Mouse (Mus musculus) ES-E14 (cell line): ENCODE measurements around the gene Cutal. TPM values are rescaled to one million over a fixed set of nuclear protein-coding genes. Genes with fewer than 3 reads are reported as not detected.

Experiments
- DNase-seq: peaks from one replicate; pipeline ENCODE4 v3.0.0-alpha.2; 2013; ENCODE audit warnings: low read depth, low spot score
- H3K27ac ChIP-seq: 2 replicates; pipeline ENCODE4 v1.5.1; 2012; ENCODE audit warnings: low read depth, mild to moderate bottlenecking, low read length, moderate library complexity, mixed read lengths; ENCODE audit not compliant: poor library complexity, insufficient read depth, severe bottlenecking
- H3K36me3 ChIP-seq: 2 replicates; pipeline ENCODE4 v1.6.1; 2012; ENCODE audit warnings: mild to moderate bottlenecking, low read length, moderate library complexity, mixed read lengths; ENCODE audit not compliant: control insufficient read depth, poor library complexity, insufficient read depth, severe bottlenecking
- H3K4me1 ChIP-seq, 2 experiments: fragments of 150-350 bp in 1 of 2; sonication (generic) in 1 of 2; 2 replicates each; pipeline ENCODE4 v1.6.1; 2012; ENCODE audit warnings: low read length in 2 of 2, mild to moderate bottlenecking in 1 of 2, mixed read lengths in 1 of 2; ENCODE audit not compliant: control insufficient read depth in 2 of 2, insufficient read depth in 2 of 2, poor library complexity in 1 of 2
- H3K4me3 ChIP-seq, 2 experiments: fragments of 150-350 bp in 1 of 2; sonication (generic) in 1 of 2; 2 replicates each; pipeline ENCODE4 v1.5.1; 2012; ENCODE audit warnings: low read length in 2 of 2, low read depth in 1 of 2, mild to moderate bottlenecking in 1 of 2, mixed read lengths in 1 of 2; ENCODE audit not compliant: insufficient read depth in 1 of 2, poor library complexity in 1 of 2, severe bottlenecking in 1 of 2
- H3K9ac ChIP-seq: 2 replicates; pipeline ENCODE4 v1.6.1; 2012; ENCODE audit warnings: low read depth, mild to moderate bottlenecking, low read length, mixed read lengths; ENCODE audit not compliant: poor library complexity, insufficient read depth, severe bottlenecking
- H3K9me3 ChIP-seq: fragments of 150-350 bp; sonication (generic); 2 replicates; pipeline ENCODE4 v1.6.1; 2012; ENCODE audit warnings: low read depth, mild to moderate bottlenecking, low read length; ENCODE audit not compliant: control insufficient read depth, insufficient read depth
- CHD2 ChIP-seq: IDR thresholded peaks from 2 replicates; pipeline ENCODE4 v1.6.1; 2014; ENCODE audit warnings: mild to moderate bottlenecking, low read depth, low read length, inconsistent platforms
- HCFC1 ChIP-seq: IDR thresholded peaks from 2 replicates; pipeline ENCODE4 v1.6.1; 2012; ENCODE audit warnings: low read length, inconsistent platforms, borderline replicate concordance; ENCODE audit not compliant: insufficient read depth
- MAFK ChIP-seq: IDR thresholded peaks from 2 replicates; pipeline ENCODE4 v1.6.1; 2014; ENCODE audit warnings: mild to moderate bottlenecking, low read depth, low read length, inconsistent platforms; ENCODE audit not compliant: insufficient read depth
- ZC3H11A ChIP-seq: IDR thresholded peaks from 2 replicates; pipeline ENCODE4 v1.6.1; 2012; ENCODE audit warnings: low read depth, mild to moderate bottlenecking, inconsistent platforms, low read length, borderline replicate concordance
- ZNF384 ChIP-seq: IDR thresholded peaks from 2 replicates; pipeline ENCODE4 v1.6.1; 2012; ENCODE audit warnings: low read depth, low read length, inconsistent platforms
- in situ Hi-C, 2 experiments: fragments of 600-800 bp; cut with MboI; formaldehyde crosslinking; loops; one replicate each; pipeline ENCODE4 v1.15.1; 2025; ENCODE audit warnings: low sequenced_read_pairs in 2 of 2, inconsistent platforms in 1 of 2; ENCODE audit not compliant: unreplicated experiment in 2 of 2
- total RNA-seq: library from RNA; depleted of rRNA; stranded (reverse); fragments of 300-350 nt; gene quantifications from 2 replicates; pipeline ENCODE4 v1.2.3, GENCODE M21; 2012; rRNA removed

Gene Cutal
- total RNA-seq, 1 experiment: 0.22 TPM

DNA sequence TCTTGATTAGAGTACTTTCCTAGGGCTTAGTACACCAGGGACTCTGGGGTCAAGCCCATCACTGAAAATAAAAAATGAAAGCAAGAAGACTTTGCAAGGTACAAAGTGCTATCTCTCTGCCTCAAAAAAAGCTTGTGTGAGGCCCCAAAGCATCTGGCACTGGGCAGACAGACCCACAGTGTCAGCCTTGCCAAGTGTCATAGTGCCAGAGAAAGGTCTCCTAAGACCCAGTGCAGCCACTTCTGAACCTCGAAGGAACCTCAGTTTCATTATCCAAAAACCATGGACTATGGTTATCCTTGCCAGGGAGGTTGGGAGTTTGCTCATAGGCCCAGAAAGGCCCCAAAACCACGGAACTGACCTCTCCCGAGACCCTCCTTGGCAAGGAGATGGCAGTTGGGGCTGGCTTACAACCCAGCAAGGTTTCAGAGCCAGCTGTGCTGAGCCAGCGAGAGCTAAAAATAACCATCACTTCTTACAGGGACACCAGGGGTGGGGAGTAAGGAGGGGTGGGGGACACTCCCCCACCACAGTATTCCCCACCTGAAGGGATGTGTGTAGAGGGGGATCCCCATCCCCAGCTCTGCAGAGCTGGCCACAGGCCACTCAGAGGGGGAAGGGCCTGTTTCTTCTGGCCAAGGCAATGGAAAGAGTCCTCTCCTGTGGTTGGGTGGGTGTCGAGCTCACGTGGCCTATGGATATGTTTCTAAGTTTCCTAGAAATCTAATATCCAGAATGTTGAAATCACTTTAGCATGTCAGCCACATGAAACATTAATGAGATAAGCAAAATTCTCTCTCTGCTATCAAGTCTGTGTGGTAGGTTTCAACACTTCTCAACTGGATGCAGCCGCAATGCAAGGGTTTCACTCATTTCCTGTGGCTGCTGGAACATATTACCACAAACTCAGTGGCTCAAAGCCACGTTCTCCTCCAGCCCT lies 64.3 kb downstream of the Cutal start:
- Histone ChIP-seq H3K36me3 (no peaks in the 10 kb centered on the region), H3K4me3 (no peak overlapping the region), H3K27ac (no peak overlapping the region), H3K4me1 (peaks cover 6 to 29% of the 10 kb centered on the region in 2 experiments; a peak in 3 of 4 replicates), H3K9me3 (no peaks in the 10 kb centered on the region), H3K9ac (no peak overlapping the region)
- in situ Hi-C loops: no loop called here
- DNase-seq: no peak
- TF ChIP-seq MAFK: no peak
- TF ChIP-seq HCFC1: no peak
- no peak for TF ChIP-seq ZC3H11A
- TF ChIP-seq CHD2: no peak

DNA sequence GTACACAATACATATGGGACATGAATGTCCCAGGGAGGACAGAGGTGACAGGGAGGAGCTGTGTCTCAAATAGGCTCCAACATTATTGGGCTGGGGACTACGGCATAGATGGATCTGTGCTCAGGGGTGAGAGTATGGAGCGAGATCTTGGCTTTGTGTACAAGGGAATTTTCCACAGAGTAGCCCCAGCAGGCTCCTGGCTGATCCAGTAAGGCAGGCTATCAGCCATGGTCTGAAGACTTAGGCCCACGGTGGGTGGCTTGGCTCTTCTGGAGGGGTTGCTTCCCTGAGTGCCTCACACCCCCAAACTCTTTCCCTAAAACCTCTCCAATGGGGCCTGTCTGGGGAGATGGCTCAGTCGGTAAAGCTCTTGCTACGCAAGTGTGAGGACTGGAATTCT lies 66.0 kb downstream of the Cutal start:
- H3K4me1 ChIP-seq: peaks cover 7 to 40% of the 10 kb centered on the region in 2 experiments; a peak in 3 of 4 replicates
- no peaks in the 10 kb centered on the region for H3K9me3 ChIP-seq
- no peaks in the 10 kb centered on the region for H3K36me3 ChIP-seq
- H3K4me3 ChIP-seq: no peak overlapping the region
- no peak for DNase-seq
- H3K9ac ChIP-seq: no peak overlapping the region
- in situ Hi-C loops: no loop called here
- no peak for TF ChIP-seq MAFK
- TF ChIP-seq ZC3H11A: no peak
- TF ChIP-seq HCFC1: no peak
- TF ChIP-seq CHD2: no peak
- TF ChIP-seq ZNF384: no peak
- H3K27ac ChIP-seq: no peak overlapping the region

DNA sequence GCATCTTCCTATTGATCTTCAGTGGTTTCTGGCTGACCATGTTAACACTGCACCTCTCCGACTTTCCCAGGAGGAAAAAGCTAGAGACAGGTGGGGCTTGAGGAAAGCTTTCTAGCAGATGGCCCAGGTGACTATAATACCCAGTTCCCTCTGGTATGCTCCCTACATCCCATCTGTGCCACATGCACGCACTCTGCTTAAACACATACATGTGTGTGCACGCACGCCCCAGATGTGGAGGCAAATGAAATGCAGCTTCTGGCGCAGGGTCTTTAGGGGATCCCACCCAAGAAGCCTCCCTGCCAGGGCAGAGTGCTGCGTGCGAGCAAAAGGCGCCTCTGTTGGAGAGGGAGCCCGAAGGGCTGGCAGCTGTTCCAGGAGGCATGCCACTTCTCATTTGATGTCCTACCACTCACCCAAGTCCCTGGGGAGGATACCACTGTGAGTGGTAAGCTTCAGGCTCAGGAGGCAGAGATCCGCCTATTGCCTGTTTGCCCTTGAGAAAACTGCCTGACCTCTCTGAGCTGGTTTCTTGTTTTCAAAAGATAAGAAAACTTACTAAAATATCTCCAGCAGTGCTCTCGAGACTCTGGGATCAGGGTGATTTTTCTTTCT lies 67.0 kb downstream of the Cutal start:
- Histone ChIP-seq H3K4me1 (peaks cover 10 to 43% of the 10 kb centered on the region in 2 experiments), H3K36me3 (no peaks in the 10 kb centered on the region), H3K9me3 (no peaks in the 10 kb centered on the region), H3K4me3 (no peak overlapping the region), H3K27ac (no peak overlapping the region), H3K9ac (no peak overlapping the region)
- in situ Hi-C loops: no loop called here
- TF ChIP-seq MAFK: no peak
- no peak for TF ChIP-seq HCFC1
- TF ChIP-seq CHD2: no peak
- TF ChIP-seq ZC3H11A: no peak
- no peak for TF ChIP-seq ZNF384
- DNase-seq: no peak

Other genes starting within 250 kb of the Cutal start
- gene Gapvd1, start 119.2 kb upstream of the Cutal start, total RNA-seq: 41.1 and 47.0 TPM in 2 replicates
- 1,484 and 1,772 TPM in 2 replicates for gene Hspa5, start 102.4 kb upstream of the Cutal start, total RNA-seq
- gene Rabepk, start 74.5 kb upstream of the Cutal start, total RNA-seq: 32.7 and 34.7 TPM in 2 replicates
- gene Fbxw2, start 48.1 kb upstream of the Cutal start, total RNA-seq: 50.9 and 57.2 TPM in 2 replicates
- 0.53 and 0.62 TPM in 2 replicates for gene Gm34653, start 41.4 kb upstream of the Cutal start, total RNA-seq
- 42.4 and 50.6 TPM in 2 replicates for gene Psmd5, start 572 bp downstream of the Cutal start, total RNA-seq
- gene Phf19, start 39.6 kb downstream of the Cutal start, total RNA-seq: 3.7 and 6.8 TPM in 2 replicates
- 1.2 and 1.3 TPM in 2 replicates for gene Traf1, start 87.4 kb downstream of the Cutal start, total RNA-seq
- 0.11 and 0.45 TPM in 2 replicates for gene Hc, start 187.0 kb downstream of the Cutal start, total RNA-seq
- gene AI182371, start 227.1 kb downstream of the Cutal start, total RNA-seq: 0.58 and 1.2 TPM in 2 replicates
- gene Cntrl, start 235.1 kb downstream of the Cutal start, total RNA-seq: 22.3 and 26.7 TPM in 2 replicates